Mouse (Mus musculus) cortical plate, adult 2 months (tissue): ENCODE measurements around the gene Mapk8ip1. TPM values are rescaled to one million over a fixed set of nuclear protein-coding genes. Genes with fewer than 3 reads are reported as not detected.
A peak's percentile ranks its signal among the peaks of the same experiment; 100 is the strongest.

Source experiments
- H3K27ac ChIP-seq: fragments of 200-500 bp; 2 replicates; pipeline ENCODE4 v1.5.1; 2012; ENCODE audit warnings: low read length, control low read depth, inconsistent platforms; ENCODE audit not compliant: insufficient read depth
- H3K4me1 ChIP-seq: fragments of 200-500 bp; 2 replicates; pipeline ENCODE4 v1.6.1; 2011; ENCODE audit warnings: low read length; ENCODE audit not compliant: control insufficient read depth, insufficient read depth
- H3K4me3 ChIP-seq: fragments of 200-500 bp; 2 replicates; pipeline ENCODE4 v1.5.1; 2011; ENCODE audit warnings: mild to moderate bottlenecking, low read length, control low read depth; ENCODE audit not compliant: insufficient read depth
- CTCF ChIP-seq: fragments of 200-500 bp; IDR thresholded peaks from 2 replicates; pipeline ENCODE4 v1.5.1; 2011; ENCODE audit warnings: mild to moderate bottlenecking, control low read depth, low read length; ENCODE audit not compliant: insufficient read depth; ENCODE audit errors: extremely low read depth
- POLR2A ChIP-seq: fragments of 200-500 bp; IDR thresholded peaks from 2 replicates; pipeline ENCODE4 v1.6.1; 2011; ENCODE audit warnings: mild to moderate bottlenecking, low read length, control low read depth; ENCODE audit not compliant: insufficient read depth; ENCODE audit errors: extremely low read depth
- polyA plus RNA-seq: library from polyadenylated mRNA; depleted of rRNA; stranded (reverse); fragments of >200 nt; gene quantifications from 2 replicates; pipeline ENCODE4 v1.2.3, GENCODE M21; 2012

Gene Mapk8ip1
- polyA plus RNA-seq, 1 experiment, result 320 TPM

- Histone ChIP-seq H3K27ac (peak overlapping the region; percentile 51), H3K4me3 (no peak overlapping the region; the same call in 1 of the 2 replicates), H3K4me1 (peaks cover 27% of the 10 kb centered on the region)
- TF ChIP-seq POLR2A (peak; percentile 98), CTCF (no peak)
Measured at GRCm38 (mm10) chr2:92427882-92428281, 26.8 kb upstream of the Mapk8ip1 start.

- peak overlapping the region; percentile 15 for H3K27ac ChIP-seq
- TF ChIP-seq POLR2A (no peak), CTCF (no peak)
- H3K4me1 ChIP-seq, result peaks cover 27% of the 10 kb centered on the region
- no peak overlapping the region for H3K4me3 ChIP-seq
Measured at GRCm38 (mm10) chr2:92426426-92426825, 25.4 kb upstream of the Mapk8ip1 start.

GRCm38 (mm10) chr2:92425366-92425765 lies 24.3 kb upstream of the Mapk8ip1 start:
- Histone ChIP-seq H3K4me1 (peaks cover 26% of the 10 kb centered on the region), H3K4me3 (no peak overlapping the region), H3K27ac (peak overlapping the region; percentile 36; the same call in 1 of the 2 replicates)
- no peak for TF ChIP-seq POLR2A
- TF ChIP-seq CTCF, result no peak

GRCm38 (mm10) chr2:92424462-92425308 lies 23.6 kb upstream of the Mapk8ip1 start:
- Histone ChIP-seq H3K4me1 (peaks cover 25% of the 10 kb centered on the region), H3K4me3 (no peak overlapping the region), H3K27ac (peak overlapping the region; percentile 37)
- TF ChIP-seq POLR2A (0 out of 2 replicates have a peak, but pooled peaks have one; percentile 1), CTCF (no peak)

DNA sequence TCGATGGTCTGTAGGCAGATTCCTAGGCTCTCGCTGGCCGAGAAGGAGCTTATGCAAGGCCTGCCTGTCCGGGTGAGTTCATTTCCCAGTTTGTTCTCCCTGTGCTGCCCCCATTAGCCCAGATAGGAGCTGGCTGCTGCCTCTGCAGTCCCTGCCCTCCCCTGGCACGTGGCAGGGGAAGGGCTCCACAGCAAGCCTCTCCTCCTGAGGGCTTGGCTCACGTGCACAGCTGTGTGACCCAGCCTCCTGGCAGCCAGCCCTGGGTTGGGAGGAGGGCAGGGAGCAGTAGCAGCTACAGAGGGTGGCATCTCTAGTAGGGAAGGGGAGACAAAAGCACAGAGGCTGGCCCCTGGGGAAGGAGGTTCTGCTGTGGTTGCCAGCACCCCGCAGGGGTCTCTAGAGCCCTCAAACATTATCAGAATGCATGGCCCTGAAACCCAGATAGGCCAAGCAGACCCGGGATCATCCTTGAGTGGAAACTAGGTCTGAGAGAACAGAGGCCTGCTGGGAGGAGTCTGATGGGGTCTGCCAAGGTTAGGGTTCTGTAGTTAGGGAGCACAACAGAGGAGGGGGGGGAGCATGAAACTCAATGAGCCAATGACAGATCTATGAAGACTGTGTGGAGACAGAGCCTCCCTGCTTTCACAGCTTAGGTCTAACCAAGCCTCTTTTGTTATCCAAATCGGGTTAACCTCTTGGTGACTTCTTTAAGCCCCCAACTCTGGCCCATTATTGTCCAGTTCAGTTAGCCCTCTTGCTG lies 22.8 kb upstream of the Mapk8ip1 start:
- H3K4me3 ChIP-seq, result no peak overlapping the region
- H3K4me1 ChIP-seq, result peaks cover 21% of the 10 kb centered on the region

DNA sequence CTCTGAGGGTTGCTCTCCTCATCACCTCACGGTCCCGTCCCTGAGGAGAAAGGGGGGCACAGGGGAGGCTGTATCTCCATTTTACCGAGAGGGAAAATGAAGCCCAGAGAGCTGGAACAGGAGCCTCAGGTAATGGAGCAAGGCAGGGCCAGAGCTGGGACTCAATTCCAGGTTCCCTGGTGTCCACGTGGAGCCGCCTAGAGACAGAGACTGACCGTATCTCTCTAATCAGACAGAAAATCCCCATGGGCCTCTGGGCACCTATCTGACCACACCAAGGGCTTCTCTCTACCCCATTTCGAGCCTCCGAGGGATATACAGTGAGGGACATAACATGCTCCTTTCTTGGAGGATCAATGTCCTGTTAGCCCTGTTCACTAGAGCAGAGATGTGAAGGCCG lies 22.1 kb upstream of the Mapk8ip1 start:
- H3K27ac ChIP-seq, result peak overlapping the region; percentile 37
- peaks cover 18% of the 10 kb centered on the region for H3K4me1 ChIP-seq
- H3K4me3 ChIP-seq, result no peak overlapping the region
- TF ChIP-seq CTCF, result no peak

More for the DNA sequence above, 22.8 kb upstream of the Mapk8ip1 start:
- H3K27ac ChIP-seq, result peak overlapping the region; percentile 37
- no peak for TF ChIP-seq CTCF
- no peak for TF ChIP-seq POLR2A

- no peak overlapping the region for H3K4me3 ChIP-seq
- peak overlapping the region; percentile 37 for H3K27ac ChIP-seq
- H3K4me1 ChIP-seq, result peaks cover 16% of the 10 kb centered on the region
- TF ChIP-seq POLR2A (no peak), CTCF (peak; percentile 40)
Measured at GRCm38 (mm10) chr2:92422388-92423135, 21.5 kb upstream of the Mapk8ip1 start.

- H3K4me3 ChIP-seq, result no peak overlapping the region
- TF ChIP-seq POLR2A (no peak), CTCF (no peak)
- peaks cover 14% of the 10 kb centered on the region for H3K4me1 ChIP-seq
- H3K27ac ChIP-seq, result no peak overlapping the region
Measured at GRCm38 (mm10) chr2:92421723-92422387, 20.8 kb upstream of the Mapk8ip1 start.

DNA sequence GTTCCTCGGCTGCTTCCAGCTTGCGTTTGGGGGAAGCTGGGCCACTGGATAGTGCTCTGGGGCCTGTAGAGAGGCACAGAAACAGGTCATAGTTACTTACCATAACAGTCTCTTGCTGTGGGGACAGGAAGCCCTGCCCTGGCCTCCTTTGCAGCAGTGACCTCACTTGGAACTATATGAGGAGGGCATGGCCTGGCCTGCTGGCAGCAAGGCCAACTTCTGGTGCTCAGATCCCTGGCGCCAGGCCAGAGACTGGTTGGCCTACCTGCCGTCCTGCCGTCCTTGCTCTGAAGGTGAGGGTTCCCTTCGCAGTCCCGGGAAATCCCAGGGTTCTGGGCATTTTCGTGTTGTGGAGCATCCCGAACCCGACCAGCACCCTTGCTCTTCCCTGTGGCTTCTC lies 10.6 kb upstream of the Mapk8ip1 start:
- H3K4me3 ChIP-seq, result no peak overlapping the region
- H3K27ac ChIP-seq, result no peak overlapping the region
- TF ChIP-seq POLR2A, result no peak
- no peak for TF ChIP-seq CTCF
- no peaks in the 10 kb centered on the region for H3K4me1 ChIP-seq
